Mouse (Mus musculus): Measurements from ENCODE around the gene Osbpl7. TPM values are rescaled to one million over a fixed set of nuclear protein-coding genes. Genes with fewer than 3 reads are reported as not detected.

Gene Osbpl7
- total and polyA plus RNA-seq, 3 experiments: 7.4 to 24.4 (median 17.6) TPM

GRCm38 (mm10) chr11:97080291-97080690, 29.9 kb downstream of the Osbpl7 start:
- dilution Hi-C loops (cut with MboI; ENCODE audit: extremely low pct_ligation_motif_present, extremely low pct_unique_long_range_greater_than_20kb, low sequenced_read_pairs): no loop called here

GRCm38 (mm10) chr11:97082977-97083376, 32.5 kb downstream of the Osbpl7 start:
- Histone ChIP-seq H3K27me3 (replicated peaks) (peaks cover 13% of the 10 kb centered on the region), H3K4me3 (replicated peaks in 1 of 3; ENCODE audit: low read depth in 2 of 3, low read length in 2 of 3, poor library complexity in 1 of 3) (peak overlapping the region in 1 of 3 experiments; percentile 5), H3K9ac (ENCODE audit: insufficient read depth, low read depth) (no peak overlapping the region), H3K4me2 (ENCODE audit: insufficient read depth, low read depth, poor library complexity, severe bottlenecking) (peak overlapping the region; percentile 72), H3K4me1 (ENCODE audit: control insufficient read depth in 1 of 2, insufficient read depth in 2 of 2) (peaks cover 14 to 19% of the 10 kb centered on the region in 2 experiments), H3K79me2 (replicated peaks; ENCODE audit: control insufficient read depth, extremely low read depth, insufficient read depth, poor library complexity, severe bottlenecking) (no peaks in the 10 kb centered on the region), H3K36me3 (replicated peaks in 1 of 2; ENCODE audit: control insufficient read depth in 1 of 2, insufficient read depth in 1 of 2, low read length in 1 of 2) (no peaks in the 10 kb centered on the region), H3K9me3 (replicated peaks; ENCODE audit: low read length) (peaks cover 27% of the 10 kb centered on the region), H3K27ac (ENCODE audit: insufficient read depth, low read depth) (no peak overlapping the region)
- dilution Hi-C loops (cut with MboI; ENCODE audit: extremely low pct_ligation_motif_present, extremely low pct_unique_long_range_greater_than_20kb, low sequenced_read_pairs): no loop called here
- peak; percentile 78 for DNase-seq (ENCODE audit: extremely low read depth)
- no peak for TF ChIP-seq HCFC1 (IDR thresholded peaks at IDR 0.05; ENCODE audit: low read depth, low read length)
- TF ChIP-seq KAT2A (IDR thresholded peaks at IDR 0.05; ENCODE audit: insufficient replicate concordance, low read length): no peak
- TF ChIP-seq MAZ (IDR thresholded peaks at IDR 0.05; ENCODE audit: low read depth, low read length): peak; percentile 60; the same call in 1 of the 2 replicates
- TF ChIP-seq E2F4 (IDR thresholded peaks at IDR 0.05; ENCODE audit: insufficient replicate concordance, low read depth, low read length): no peak
- peak; percentile 90 to 91 for TF ChIP-seq CTCF (conservative IDR thresholded peaks at IDR 0.05 in 1 of 2, IDR thresholded peaks at IDR 0.05 in 1 of 2; ENCODE audit: low read depth in 2 of 2, low read length in 2 of 2)
- TF ChIP-seq JUND (conservative IDR thresholded peaks at IDR 0.05; ENCODE audit: low read depth, low read length): no peak
- TF ChIP-seq ZNF384 (IDR thresholded peaks at IDR 0.05; ENCODE audit: low read depth, low read length): no peak
- TF ChIP-seq MYC (IDR thresholded peaks at IDR 0.05; ENCODE audit: low read depth, low read length): no peak
- no peak for TF ChIP-seq GABPA (IDR thresholded peaks at IDR 0.05; ENCODE audit: insufficient replicate concordance, low read depth, low read length)
- no peak for TF ChIP-seq ZKSCAN1 (IDR thresholded peaks at IDR 0.05; ENCODE audit: borderline replicate concordance, low read depth, low read length)
- TF ChIP-seq USF1 (IDR thresholded peaks at IDR 0.05; ENCODE audit: low read depth, low read length): no peak
- no peak for TF ChIP-seq TBP (conservative IDR thresholded peaks at IDR 0.05; ENCODE audit: low read depth, low read length)
- TF ChIP-seq MEF2A (IDR thresholded peaks at IDR 0.05; ENCODE audit: borderline replicate concordance, low read depth, low read length): no peak
- TF ChIP-seq RAD21 (IDR thresholded peaks at IDR 0.05; ENCODE audit: low read depth, low read length): peak; percentile 69
- TF ChIP-seq IRF4 (IDR thresholded peaks at IDR 0.05; ENCODE audit: low read depth, low read length): peak; percentile 53; the same call in 1 of the 2 replicates
- no peak for TF ChIP-seq USF2 (conservative IDR thresholded peaks at IDR 0.05; ENCODE audit: low read depth, low read length)
- no peak for TF ChIP-seq MAFK (IDR thresholded peaks at IDR 0.05; ENCODE audit: insufficient replicate concordance, low read length)
- no peak for TF ChIP-seq MAX (IDR thresholded peaks at IDR 0.05; ENCODE audit: low read length)
- no peak for TF ChIP-seq ETS1 (conservative IDR thresholded peaks at IDR 0.05; ENCODE audit: low read depth, low read length)
- TF ChIP-seq SMC3 (IDR thresholded peaks at IDR 0.05; ENCODE audit: low read depth, low read length): peak; percentile 77
- TF ChIP-seq JUN (IDR thresholded peaks at IDR 0.05; ENCODE audit: insufficient read depth, low read depth, low read length): no peak
- no peak for TF ChIP-seq ZMIZ1 (IDR thresholded peaks at IDR 0.05; ENCODE audit: low read depth, low read length)
- no peak for TF ChIP-seq NELFE (IDR thresholded peaks at IDR 0.05; ENCODE audit: low read depth, low read length)
- TF ChIP-seq BHLHE40 (IDR thresholded peaks at IDR 0.05; ENCODE audit: low read depth, low read length): no peak
- in situ Hi-C loops (cut with MboI; ENCODE audit: low pct_ligation_motif_present, low pct_unique_long_range_greater_than_20kb, low sequenced_read_pairs): no loop called here

More at GRCm38 (mm10) chr11:97080291-97080690, 29.9 kb downstream of the Osbpl7 start:
- TF ChIP-seq USF2 (conservative IDR thresholded peaks at IDR 0.05; ENCODE audit: low read depth, low read length): no peak
- TF ChIP-seq CHD1 (IDR thresholded peaks at IDR 0.05; ENCODE audit: low read depth, low read length): no peak
- no peak for TF ChIP-seq KAT2A (IDR thresholded peaks at IDR 0.05; ENCODE audit: insufficient replicate concordance, low read length)
- TF ChIP-seq JUN (IDR thresholded peaks at IDR 0.05; ENCODE audit: insufficient read depth, low read depth, low read length): no peak
- TF ChIP-seq ZNF384 (IDR thresholded peaks at IDR 0.05; ENCODE audit: low read depth, low read length): no peak
- no peak for TF ChIP-seq ELF1 (IDR thresholded peaks at IDR 0.05; ENCODE audit: low read depth, low read length)
- TF ChIP-seq E2F4 (IDR thresholded peaks at IDR 0.05; ENCODE audit: insufficient replicate concordance, low read depth, low read length): no peak
- TF ChIP-seq ETS1 (conservative IDR thresholded peaks at IDR 0.05; ENCODE audit: low read depth, low read length): no peak
- TF ChIP-seq MYC (IDR thresholded peaks at IDR 0.05; ENCODE audit: low read depth, low read length): no peak
- no peak for TF ChIP-seq POLR2AphosphoS2 (IDR thresholded peaks at IDR 0.05; ENCODE audit: low read depth, low read length)
- no peak for TF ChIP-seq MEF2A (IDR thresholded peaks at IDR 0.05; ENCODE audit: borderline replicate concordance, low read depth, low read length)
- TF ChIP-seq NELFE (IDR thresholded peaks at IDR 0.05; ENCODE audit: low read depth, low read length): no peak
- no peak overlapping the region for H3K4me2 ChIP-seq (ENCODE audit: insufficient read depth, low read depth, poor library complexity, severe bottlenecking)
- in situ Hi-C loops (cut with MboI; ENCODE audit: low pct_ligation_motif_present, low pct_unique_long_range_greater_than_20kb, low sequenced_read_pairs): no loop called here
- H3K9ac ChIP-seq (ENCODE audit: insufficient read depth, low read depth): no peak overlapping the region
- H3K36me3 ChIP-seq (replicated peaks in 1 of 2; ENCODE audit: control insufficient read depth in 1 of 2, insufficient read depth in 1 of 2, low read length in 1 of 2): no peaks in the 10 kb centered on the region
- DNase-seq (ENCODE audit: extremely low read depth): no peak
- H3K4me3 ChIP-seq (replicated peaks in 1 of 3; ENCODE audit: low read depth in 2 of 3, low read length in 2 of 3, poor library complexity in 1 of 3): no peak overlapping the region
- peaks cover 13% of the 10 kb centered on the region for H3K27me3 ChIP-seq (replicated peaks)
- H3K79me2 ChIP-seq (replicated peaks; ENCODE audit: control insufficient read depth, extremely low read depth, insufficient read depth, poor library complexity, severe bottlenecking): no peaks in the 10 kb centered on the region
- peaks cover 8% of the 10 kb centered on the region for H3K9me3 ChIP-seq (replicated peaks; ENCODE audit: low read length)
- H3K27ac ChIP-seq (ENCODE audit: insufficient read depth, low read depth): no peak overlapping the region
- H3K4me1 ChIP-seq (ENCODE audit: control insufficient read depth in 1 of 2, insufficient read depth in 2 of 2): peaks cover 14 to 19% of the 10 kb centered on the region in 2 experiments

All from CH12.LX (cell line).